Mouse (Mus musculus) stomach, embryonic 15.5 days (tissue): ENCODE data around the gene Psat1. TPM values are rescaled to one million over a fixed set of nuclear protein-coding genes. Genes with fewer than 3 reads are reported as not detected.
A peak's percentile ranks its signal among the peaks of the same experiment; 100 is the strongest.

ENCODE experiments used
- ATAC-seq: fragments of 200-750 bp; cut with Nextera tagmentation; 2 replicates; pipeline ENCODE4 v1.8.0; 2017; ENCODE audit warnings: low read depth, moderate number of reproducible peaks, moderate TSS enrichment; ENCODE audit not compliant: insufficient read depth, low FRiP score
- H3K27ac ChIP-seq: fragments of 300-500 bp; sonication (generic); 2 replicates; pipeline ENCODE4 v1.5.1; 2015; ENCODE audit warnings: mild to moderate bottlenecking, inconsistent platforms
- H3K27me3 ChIP-seq: fragments of 300-500 bp; sonication (generic); replicated peaks from 2 replicates; pipeline ENCODE4 v1.6.1; 2015; ENCODE audit warnings: inconsistent platforms
- H3K36me3 ChIP-seq: fragments of 300-500 bp; sonication (generic); 2 replicates; pipeline ENCODE4 v1.6.1; 2015; ENCODE audit warnings: inconsistent platforms
- H3K4me1 ChIP-seq: fragments of 300-500 bp; sonication (generic); 2 replicates; pipeline ENCODE4 v1.6.1; 2015; ENCODE audit warnings: inconsistent platforms
- H3K4me2 ChIP-seq: fragments of 300-500 bp; sonication (generic); 2 replicates; pipeline ENCODE4 v1.6.1; 2015; ENCODE audit warnings: mild to moderate bottlenecking, inconsistent platforms
- H3K4me3 ChIP-seq: fragments of 300-500 bp; sonication (generic); replicated peaks from 2 replicates; pipeline ENCODE4 v1.5.1; 2015; ENCODE audit warnings: inconsistent platforms
- H3K9ac ChIP-seq: fragments of 300-500 bp; sonication (generic); 2 replicates; pipeline ENCODE4 v1.6.1; 2015; ENCODE audit warnings: inconsistent platforms
- H3K9me3 ChIP-seq: fragments of 300-500 bp; sonication (generic); 2 replicates; pipeline ENCODE4 v1.6.1; 2016; ENCODE audit warnings: inconsistent platforms
- WGBS: fragments of 180-500 bp; shearing (Covaris S2); methylation state at CpG from one replicate; pipeline ENCODE4 v1.1.7; 2015; 5-methylcytosine and 5-hydroxymethylcytosine counted together
- polyA plus RNA-seq: library from polyadenylated mRNA; unstranded; fragments of >200 nt; fragmentation: Nextera tagmentation; extraction: Ambion mirVana; gene quantifications from 2 replicates; pipeline ENCODE4 v1.2.1, GENCODE M21; 2015

Gene Psat1
- 90.5 and 95.5 TPM in 2 replicates for polyA plus RNA-seq

- Histone ChIP-seq H3K4me2 (no peak within 1 kb of the TSS), H3K9me3 (no peaks in the 10 kb centered on the region), H3K27me3 (no peaks in the 10 kb centered on the region), H3K4me1 (no peaks in the 10 kb centered on the region), H3K36me3 (no peaks in the 10 kb centered on the region), H3K9ac (no peak within 1 kb of the TSS), H3K4me3 (no peak within 1 kb of the TSS), H3K27ac (no peak within 1 kb of the TSS)
- no peak for ATAC-seq
- 78% methylated on average over 7 of the region's 7 CpGs for WGBS
Observed at GRCm38 (mm10) chr19:15947237-15947636, at the start of gene Psat1. Gene Psat1, minus strand, starts transcription at chr19:15947337.

- H3K9ac ChIP-seq, result no peak overlapping the region
- no peaks in the 10 kb centered on the region for H3K4me1 ChIP-seq
- ATAC-seq, result no peak
- no peak overlapping the region for H3K4me3 ChIP-seq
- H3K27ac ChIP-seq, result no peak overlapping the region
- 69% methylated on average over 1 of the region's 1 CpGs for WGBS
- H3K4me2 ChIP-seq, result no peak overlapping the region
- no peaks in the 10 kb centered on the region for H3K27me3 ChIP-seq
- H3K9me3 ChIP-seq, result no peaks in the 10 kb centered on the region
- no peaks in the 10 kb centered on the region for H3K36me3 ChIP-seq
Observed at GRCm38 (mm10) chr19:15990102-15990501, 43.0 kb upstream of the Psat1 start.

- 0 out of 2 replicates have a peak overlapping the region, but pooled peaks have one; percentile 75 for H3K9ac ChIP-seq
- no peaks in the 10 kb centered on the region for H3K27me3 ChIP-seq
- WGBS, result 26% methylated on average over 10 of the region's 10 CpGs
- peaks cover 3% of the 10 kb centered on the region; the same call in 1 of the 2 replicates for H3K4me1 ChIP-seq
- H3K27ac ChIP-seq, result 0 out of 2 replicates have a peak overlapping the region, but pooled peaks have one; percentile 84
- H3K9me3 ChIP-seq, result no peaks in the 10 kb centered on the region
- H3K4me3 ChIP-seq, result peak overlapping the region; percentile 83
- no peak for ATAC-seq
- H3K4me2 ChIP-seq, result peak overlapping the region; percentile 92
- H3K36me3 ChIP-seq, result no peaks in the 10 kb centered on the region
Observed at GRCm38 (mm10) chr19:15985172-15985713, 38.1 kb upstream of the Psat1 start.

GRCm38 (mm10) chr19:15984449-15985171 lies 37.5 kb upstream of the Psat1 start, which contains the start of gene Cep78:
Gene Cep78, minus strand, starts transcription at chr19:15984989.
- peak; percentile 93 for ATAC-seq
- Histone ChIP-seq H3K36me3 (no peaks in the 10 kb centered on the region), H3K4me2 (peak within 1 kb of the TSS; percentile 92), H3K27ac (peak within 1 kb of the TSS; percentile 84), H3K4me3 (peak within 1 kb of the TSS; percentile 83), H3K9ac (peak within 1 kb of the TSS; percentile 75), H3K9me3 (no peaks in the 10 kb centered on the region), H3K27me3 (no peaks in the 10 kb centered on the region), H3K4me1 (peaks cover 3% of the 10 kb centered on the region; the same call in 1 of the 2 replicates)
- under 1% methylated on average over 88 of the region's 88 CpGs for WGBS

GRCm38 (mm10) chr19:15983739-15984344 lies 36.7 kb upstream of the Psat1 start:
- H3K27ac ChIP-seq, result peak overlapping the region; percentile 84; the same call in 1 of the 2 replicates
- H3K27me3 ChIP-seq, result no peaks in the 10 kb centered on the region
- peak overlapping the region; percentile 92 for H3K4me2 ChIP-seq
- peak overlapping the region; percentile 83 for H3K4me3 ChIP-seq
- no peaks in the 10 kb centered on the region for H3K9me3 ChIP-seq
- H3K36me3 ChIP-seq, result no peaks in the 10 kb centered on the region
- peak overlapping the region; percentile 75 for H3K9ac ChIP-seq
- H3K4me1 ChIP-seq, result peaks cover 3% of the 10 kb centered on the region; the same call in 1 of the 2 replicates
- ATAC-seq, result no peak
- WGBS, result 52% methylated on average over 15 of the region's 15 CpGs

GRCm38 (mm10) chr19:15982926-15983738 lies 36.0 kb upstream of the Psat1 start:
- Histone ChIP-seq H3K27ac (no peak overlapping the region), H3K4me3 (no peak overlapping the region), H3K4me2 (no peak overlapping the region), H3K9ac (no peak overlapping the region), H3K36me3 (no peaks in the 10 kb centered on the region), H3K4me1 (peaks cover 3% of the 10 kb centered on the region; the same call in 1 of the 2 replicates), H3K9me3 (no peaks in the 10 kb centered on the region), H3K27me3 (no peaks in the 10 kb centered on the region)
- no peak for ATAC-seq
- 54% methylated on average over 9 of the region's 10 CpGs for WGBS

- Histone ChIP-seq H3K9ac (no peak overlapping the region), H3K9me3 (no peaks in the 10 kb centered on the region), H3K36me3 (0 out of 2 replicates have a peak, but pooled peaks cover 3% of the 10 kb centered on the region), H3K27ac (no peak overlapping the region), H3K4me2 (no peak overlapping the region), H3K27me3 (no peaks in the 10 kb centered on the region), H3K4me3 (no peak overlapping the region), H3K4me1 (peaks cover 3% of the 10 kb centered on the region; the same call in 1 of the 2 replicates)
- no peak for ATAC-seq
- 38% methylated on average over 4 of the region's 4 CpGs for WGBS
Observed at GRCm38 (mm10) chr19:15981861-15982260, 34.7 kb upstream of the Psat1 start.

- 67% methylated on average over 4 of the region's 4 CpGs for WGBS
- ATAC-seq, result no peak
- Histone ChIP-seq H3K9me3 (no peaks in the 10 kb centered on the region), H3K4me2 (no peak overlapping the region), H3K27me3 (no peaks in the 10 kb centered on the region), H3K9ac (no peak overlapping the region), H3K27ac (no peak overlapping the region), H3K4me3 (no peak overlapping the region), H3K36me3 (peaks cover 18% of the 10 kb centered on the region; the same call in 1 of the 2 replicates), H3K4me1 (no peaks in the 10 kb centered on the region)
Observed at GRCm38 (mm10) chr19:15973365-15973764, 26.2 kb upstream of the Psat1 start.

- WGBS, result 62% methylated on average over 3 of the region's 3 CpGs
- no peak overlapping the region for H3K4me2 ChIP-seq
- no peak overlapping the region for H3K27ac ChIP-seq
- H3K4me3 ChIP-seq, result no peak overlapping the region
- H3K9ac ChIP-seq, result no peak overlapping the region
- ATAC-seq, result peak; percentile 27; the same call in 1 of the 2 replicates
- no peaks in the 10 kb centered on the region for H3K27me3 ChIP-seq
- H3K9me3 ChIP-seq, result no peaks in the 10 kb centered on the region
- H3K36me3 ChIP-seq, result peaks cover 4% of the 10 kb centered on the region; the same call in 1 of the 2 replicates
- no peaks in the 10 kb centered on the region for H3K4me1 ChIP-seq
Observed at GRCm38 (mm10) chr19:15965082-15965481, 17.9 kb upstream of the Psat1 start.

GRCm38 (mm10) chr19:15964533-15964932 lies 17.4 kb upstream of the Psat1 start:
- H3K4me3 ChIP-seq, result no peak overlapping the region
- ATAC-seq, result no peak
- H3K9me3 ChIP-seq, result no peaks in the 10 kb centered on the region
- no peak overlapping the region for H3K4me2 ChIP-seq
- H3K27ac ChIP-seq, result no peak overlapping the region
- no peaks in the 10 kb centered on the region for H3K27me3 ChIP-seq
- no peak overlapping the region for H3K9ac ChIP-seq
- WGBS, result 91% methylated on average over 7 of the region's 7 CpGs
- H3K4me1 ChIP-seq, result no peaks in the 10 kb centered on the region
- H3K36me3 ChIP-seq, result 0 out of 2 replicates have a peak, but pooled peaks cover 3% of the 10 kb centered on the region

GRCm38 (mm10) chr19:15963011-15963695 lies 16.0 kb upstream of the Psat1 start:
- Histone ChIP-seq H3K4me3 (no peak overlapping the region), H3K9ac (no peak overlapping the region), H3K27me3 (no peaks in the 10 kb centered on the region), H3K4me2 (no peak overlapping the region), H3K4me1 (no peaks in the 10 kb centered on the region), H3K9me3 (no peaks in the 10 kb centered on the region), H3K36me3 (0 out of 2 replicates have a peak, but pooled peaks cover 7% of the 10 kb centered on the region), H3K27ac (no peak overlapping the region)
- 84% methylated on average over 17 of the region's 17 CpGs for WGBS
- ATAC-seq, result no peak
